Mouse (Mus musculus): ENCODE results near the gene Rsph14. TPM values are rescaled to one million over a fixed set of nuclear protein-coding genes. Genes with fewer than 3 reads are reported as not detected.
A peak's percentile ranks its signal among the peaks of the same experiment; 100 is the strongest.

Rsph14 gene
- polyA plus RNA-seq, 1 experiment from 2014 or later: 0.27 TPM

GRCm38 (mm10) chr10:75063301-75063965 lies 31.0 kb upstream of the Rsph14 start:
- 40% methylated on average over 12 of the region's 12 CpGs for WGBS
- Histone ChIP-seq H3K4me3 (replicated peaks; ENCODE audit: low read length) (peak overlapping the region; percentile 93), H3K36me3 (ENCODE audit: control insufficient read depth, insufficient read depth) (no peaks in the 10 kb centered on the region), H3K4me1 (replicated peaks; ENCODE audit: control insufficient read depth, insufficient read depth, low read length) (peaks cover 69% of the 10 kb centered on the region), H3K9ac (replicated peaks; ENCODE audit: low read depth, low read length) (peak overlapping the region; percentile 40), H3K27ac (ENCODE audit: low read length) (peak overlapping the region; percentile 41; the same call in 1 of the 2 replicates), H3K9me3 (ENCODE audit: control insufficient read depth, low read length) (no peaks in the 10 kb centered on the region), H3K4me2 (ENCODE audit: low read length) (peak overlapping the region; percentile 97), H3K27me3 (replicated peaks; ENCODE audit: control insufficient read depth, insufficient read depth, low read length) (no peaks in the 10 kb centered on the region)
- no peak for ATAC-seq

- Histone ChIP-seq H3K9me3 (ENCODE audit: control insufficient read depth, low read length) (no peaks in the 10 kb centered on the region), H3K4me3 (replicated peaks; ENCODE audit: low read length) (peak overlapping the region; percentile 93), H3K36me3 (ENCODE audit: control insufficient read depth, insufficient read depth) (no peaks in the 10 kb centered on the region), H3K4me2 (ENCODE audit: low read length) (peak overlapping the region; percentile 97), H3K27me3 (replicated peaks; ENCODE audit: control insufficient read depth, insufficient read depth, low read length) (no peaks in the 10 kb centered on the region), H3K27ac (ENCODE audit: low read length) (no peak overlapping the region), H3K9ac (replicated peaks; ENCODE audit: low read depth, low read length) (peak overlapping the region; percentile 75), H3K4me1 (replicated peaks; ENCODE audit: control insufficient read depth, insufficient read depth, low read length) (peaks cover 62% of the 10 kb centered on the region)
- ATAC-seq: no peak
- WGBS: 47% methylated on average over 6 of the region's 6 CpGs
These were observed 30.2 kb upstream of the Rsph14 start for GRCm38 (mm10) chr10:75062621-75063020.

GRCm38 (mm10) chr10:75062189-75062561 lies 29.8 kb upstream of the Rsph14 start:
- Histone ChIP-seq H3K4me1 (replicated peaks; ENCODE audit: control insufficient read depth, insufficient read depth, low read length) (peaks cover 58% of the 10 kb centered on the region), H3K27ac (ENCODE audit: low read length) (no peak overlapping the region), H3K4me3 (replicated peaks; ENCODE audit: low read length) (peak overlapping the region; percentile 93), H3K36me3 (ENCODE audit: control insufficient read depth, insufficient read depth) (no peaks in the 10 kb centered on the region), H3K27me3 (replicated peaks; ENCODE audit: control insufficient read depth, insufficient read depth, low read length) (no peaks in the 10 kb centered on the region), H3K4me2 (ENCODE audit: low read length) (peak overlapping the region; percentile 97), H3K9me3 (ENCODE audit: control insufficient read depth, low read length) (no peaks in the 10 kb centered on the region), H3K9ac (replicated peaks; ENCODE audit: low read depth, low read length) (peak overlapping the region; percentile 75)
- WGBS: 12% methylated on average over 6 of the region's 6 CpGs
- ATAC-seq: no peak

DNA sequence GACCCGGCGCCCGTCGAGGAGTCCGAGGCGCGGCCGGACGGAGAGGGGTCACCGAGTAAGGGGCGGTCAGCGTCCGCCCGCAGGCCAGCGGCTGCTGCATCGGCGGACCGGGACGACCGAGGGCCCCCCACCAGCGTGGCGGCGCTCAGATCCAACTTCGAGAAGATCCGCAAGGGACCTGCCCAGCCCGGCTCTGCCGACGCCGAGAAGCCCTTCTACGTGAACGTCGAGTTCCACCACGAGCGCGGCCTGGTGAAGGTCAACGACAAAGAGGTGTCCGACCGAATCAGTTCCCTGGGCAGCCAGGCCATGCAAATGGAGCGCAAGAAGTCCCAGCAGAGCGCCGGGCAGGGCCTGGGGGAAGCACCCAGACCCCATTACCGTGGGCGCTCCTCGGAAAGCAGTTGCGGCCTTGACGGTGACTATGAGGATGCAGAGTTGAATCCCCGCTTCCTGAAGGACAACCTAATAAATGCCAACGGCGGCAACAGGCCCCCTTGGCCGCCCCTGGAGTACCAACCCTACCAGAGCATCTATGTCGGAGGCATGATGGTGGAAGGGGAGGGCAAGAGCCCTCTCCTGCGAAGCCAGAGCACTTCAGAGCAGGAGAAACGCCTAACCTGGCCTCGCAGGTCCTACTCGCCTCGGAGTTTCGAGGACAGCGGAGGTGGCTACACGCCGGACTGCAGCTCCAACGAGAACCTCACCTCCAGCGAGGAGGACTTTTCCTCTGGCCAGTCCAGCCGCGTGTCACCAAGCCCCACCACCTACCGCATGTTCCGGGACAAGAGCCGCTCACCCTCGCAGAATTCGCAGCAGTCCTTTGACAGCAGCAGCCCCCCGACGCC lies 29.2 kb upstream of the Rsph14 start:
- Histone ChIP-seq H3K9ac (replicated peaks; ENCODE audit: low read depth, low read length) (peak overlapping the region; percentile 75), H3K4me3 (replicated peaks; ENCODE audit: low read length) (peak overlapping the region; percentile 93), H3K27ac (ENCODE audit: low read length) (peak overlapping the region; percentile 85), H3K4me1 (replicated peaks; ENCODE audit: control insufficient read depth, insufficient read depth, low read length) (peaks cover 58% of the 10 kb centered on the region), H3K27me3 (replicated peaks; ENCODE audit: control insufficient read depth, insufficient read depth, low read length) (no peaks in the 10 kb centered on the region), H3K4me2 (ENCODE audit: low read length) (peak overlapping the region; percentile 97), H3K9me3 (ENCODE audit: control insufficient read depth, low read length) (no peaks in the 10 kb centered on the region), H3K36me3 (ENCODE audit: control insufficient read depth, insufficient read depth) (no peaks in the 10 kb centered on the region)
- under 1% methylated on average over 71 of the region's 71 CpGs for WGBS
- ATAC-seq: no peak

- Histone ChIP-seq H3K9ac (replicated peaks; ENCODE audit: low read depth, low read length) (peak overlapping the region; percentile 75), H3K9me3 (ENCODE audit: control insufficient read depth, low read length) (no peaks in the 10 kb centered on the region), H3K4me2 (ENCODE audit: low read length) (peak overlapping the region; percentile 97), H3K4me3 (replicated peaks; ENCODE audit: low read length) (peak overlapping the region; percentile 93), H3K4me1 (replicated peaks; ENCODE audit: control insufficient read depth, insufficient read depth, low read length) (peaks cover 61% of the 10 kb centered on the region), H3K27me3 (replicated peaks; ENCODE audit: control insufficient read depth, insufficient read depth, low read length) (no peaks in the 10 kb centered on the region), H3K27ac (ENCODE audit: low read length) (peak overlapping the region; percentile 85), H3K36me3 (ENCODE audit: control insufficient read depth, insufficient read depth) (no peaks in the 10 kb centered on the region)
- WGBS: under 1% methylated on average over 43 of the region's 48 CpGs
- peak; percentile 43 for ATAC-seq
These were observed 28.5 kb upstream of the Rsph14 start for GRCm38 (mm10) chr10:75060843-75061235.

DNA sequence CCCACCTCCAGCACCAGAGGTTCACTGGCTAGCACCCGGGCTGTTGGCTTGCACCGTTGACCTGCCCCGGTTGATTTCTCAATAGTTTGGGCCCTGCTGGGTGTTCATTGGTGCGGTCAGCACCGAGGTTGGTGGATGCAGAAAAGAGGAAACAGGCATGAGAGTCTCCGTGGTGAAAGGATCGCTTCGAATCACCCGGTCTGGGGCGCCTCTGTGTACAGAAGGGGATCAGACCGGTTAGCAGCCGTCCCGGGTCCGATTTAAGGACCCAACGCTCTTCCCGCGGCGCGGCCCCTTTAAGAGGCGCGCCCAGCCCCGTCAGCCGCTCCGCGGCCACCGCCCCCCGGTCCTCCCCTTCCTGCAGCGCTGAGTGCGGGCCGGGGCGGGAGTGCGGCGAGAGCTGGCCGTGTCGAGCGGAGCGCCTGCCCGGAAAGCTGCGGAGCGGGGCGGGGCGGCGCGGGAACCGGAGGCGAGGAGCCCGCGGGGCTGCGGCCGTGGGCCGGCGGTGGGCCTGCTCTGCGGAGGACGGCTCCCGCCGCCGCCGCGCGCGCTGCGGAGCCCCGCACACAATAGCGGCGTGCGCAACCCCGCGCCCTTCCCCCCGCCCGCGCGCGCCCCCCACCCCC lies 27.9 kb upstream of the Rsph14 start, which contains the start of gene Bcr:
Gene Bcr, plus strand, starts transcription at position 376 of the 626 bp plus-strand sequence.
- Histone ChIP-seq H3K9ac (replicated peaks; ENCODE audit: low read depth, low read length) (peak within 1 kb of the TSS; percentile 75), H3K36me3 (ENCODE audit: control insufficient read depth, insufficient read depth) (no peaks in the 10 kb centered on the region), H3K27ac (ENCODE audit: low read length) (peak within 1 kb of the TSS; percentile 85), H3K4me1 (replicated peaks; ENCODE audit: control insufficient read depth, insufficient read depth, low read length) (peaks cover 57% of the 10 kb centered on the region), H3K27me3 (replicated peaks; ENCODE audit: control insufficient read depth, insufficient read depth, low read length) (no peaks in the 10 kb centered on the region), H3K4me2 (ENCODE audit: low read length) (peak within 1 kb of the TSS; percentile 97), H3K4me3 (replicated peaks; ENCODE audit: low read length) (peak within 1 kb of the TSS; percentile 93), H3K9me3 (ENCODE audit: control insufficient read depth, low read length) (no peaks in the 10 kb centered on the region)
- peak; percentile 90 for ATAC-seq
- under 1% methylated on average over 47 of the region's 73 CpGs for WGBS

DNA sequence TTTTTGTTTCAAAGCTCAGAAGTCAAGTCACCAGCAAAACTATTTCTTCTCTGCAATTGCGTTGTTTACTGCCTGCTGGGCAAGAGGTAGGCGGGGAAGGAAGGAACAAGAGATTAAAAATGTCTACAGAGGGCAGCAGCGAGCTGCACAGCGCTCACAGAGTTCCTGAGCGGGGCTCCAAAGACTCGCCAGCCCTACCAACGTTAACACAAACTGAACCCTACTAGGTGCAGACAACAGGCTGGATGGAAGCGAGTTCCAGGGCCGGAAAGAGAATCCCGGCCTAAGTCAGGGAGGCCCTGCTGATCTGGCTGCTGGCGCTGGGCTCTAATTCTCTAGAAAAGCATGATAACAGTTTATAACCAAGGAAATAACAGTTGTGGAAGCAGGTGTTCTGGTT lies 27.0 kb upstream of the Rsph14 start:
- H3K27ac ChIP-seq (ENCODE audit: low read length): no peak overlapping the region
- no peaks in the 10 kb centered on the region for H3K36me3 ChIP-seq (ENCODE audit: control insufficient read depth, insufficient read depth)
- H3K4me1 ChIP-seq (replicated peaks; ENCODE audit: control insufficient read depth, insufficient read depth, low read length): peaks cover 48% of the 10 kb centered on the region
- H3K9ac ChIP-seq (replicated peaks; ENCODE audit: low read depth, low read length): no peak overlapping the region
- H3K4me2 ChIP-seq (ENCODE audit: low read length): peak overlapping the region; percentile 97; the same call in 1 of the 2 replicates
- peak; percentile 36; the same call in 1 of the 2 replicates for ATAC-seq
- WGBS: 2% methylated on average over 11 of the region's 11 CpGs
- H3K4me3 ChIP-seq (replicated peaks; ENCODE audit: low read length): no peak overlapping the region
- no peaks in the 10 kb centered on the region for H3K27me3 ChIP-seq (replicated peaks; ENCODE audit: control insufficient read depth, insufficient read depth, low read length)
- no peaks in the 10 kb centered on the region for H3K9me3 ChIP-seq (ENCODE audit: control insufficient read depth, low read length)

DNA sequence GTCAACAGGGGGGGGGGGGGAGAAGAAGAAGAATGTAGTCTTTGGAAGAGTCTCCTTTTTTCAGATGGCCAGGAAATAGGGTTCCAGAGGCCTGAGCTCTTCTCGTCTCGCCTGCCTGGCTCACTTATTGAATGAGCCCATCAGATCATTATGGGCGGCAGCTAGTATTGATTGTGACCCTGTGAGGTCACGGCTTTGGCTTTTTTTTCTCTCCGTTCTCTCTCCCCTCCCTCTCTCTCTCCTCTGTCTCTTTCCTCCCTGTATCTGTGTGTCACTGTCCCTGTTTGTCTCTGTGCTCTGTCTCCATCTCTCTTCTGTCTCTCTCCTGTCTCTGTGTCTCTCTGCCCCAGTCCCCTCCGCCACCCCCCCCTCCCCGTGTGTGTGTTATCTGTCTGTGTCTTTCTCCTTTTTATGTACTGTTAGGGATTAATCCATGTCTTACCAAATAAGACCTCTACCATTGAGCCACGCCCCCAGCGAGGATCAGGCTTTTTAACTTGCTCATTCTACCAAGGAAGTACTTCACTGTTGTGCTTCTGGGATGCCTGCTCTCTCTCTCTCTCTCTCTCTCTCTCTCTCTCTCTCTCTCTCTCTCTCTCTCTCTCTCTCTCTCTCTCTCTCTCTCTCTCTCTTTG lies 26.5 kb upstream of the Rsph14 start:
- Histone ChIP-seq H3K4me2 (ENCODE audit: low read length) (no peak overlapping the region), H3K36me3 (ENCODE audit: control insufficient read depth, insufficient read depth) (no peaks in the 10 kb centered on the region), H3K4me3 (replicated peaks; ENCODE audit: low read length) (no peak overlapping the region), H3K9ac (replicated peaks; ENCODE audit: low read depth, low read length) (no peak overlapping the region), H3K27me3 (replicated peaks; ENCODE audit: control insufficient read depth, insufficient read depth, low read length) (no peaks in the 10 kb centered on the region), H3K4me1 (replicated peaks; ENCODE audit: control insufficient read depth, insufficient read depth, low read length) (peaks cover 42% of the 10 kb centered on the region), H3K9me3 (ENCODE audit: control insufficient read depth, low read length) (no peaks in the 10 kb centered on the region), H3K27ac (ENCODE audit: low read length) (no peak overlapping the region)
- ATAC-seq: no peak
- 17% methylated on average over 9 of the region's 9 CpGs for WGBS

GRCm38 (mm10) chr10:75058336-75058735 lies 25.9 kb upstream of the Rsph14 start:
- H3K36me3 ChIP-seq (ENCODE audit: control insufficient read depth, insufficient read depth): no peaks in the 10 kb centered on the region
- H3K4me2 ChIP-seq (ENCODE audit: low read length): no peak overlapping the region
- H3K27ac ChIP-seq (ENCODE audit: low read length): no peak overlapping the region
- H3K4me1 ChIP-seq (replicated peaks; ENCODE audit: control insufficient read depth, insufficient read depth, low read length): peaks cover 37% of the 10 kb centered on the region
- ATAC-seq: no peak
- H3K9ac ChIP-seq (replicated peaks; ENCODE audit: low read depth, low read length): no peak overlapping the region
- H3K9me3 ChIP-seq (ENCODE audit: control insufficient read depth, low read length): no peaks in the 10 kb centered on the region
- H3K4me3 ChIP-seq (replicated peaks; ENCODE audit: low read length): no peak overlapping the region
- H3K27me3 ChIP-seq (replicated peaks; ENCODE audit: control insufficient read depth, insufficient read depth, low read length): no peaks in the 10 kb centered on the region
- WGBS: 84% methylated on average over 8 of the region's 8 CpGs
